Mouse (Mus musculus) heart, adult 18-20 months (tissue): ENCODE results near the gene Arhgef26. TPM values are rescaled to one million over a fixed set of nuclear protein-coding genes. Genes with fewer than 3 reads are reported as not detected.

Experiments
- DNase-seq, 2 experiments: peaks; one replicate each; pipeline ENCODE4 v3.0.0; 2021 to 2022; ENCODE audit warnings: mixed read lengths in 1 of 2
- total RNA-seq, 2 experiments: library from RNA; stranded (reverse); gene quantifications; 2 replicates each; pipeline ENCODE4 v1.2.3; 2021

Gene Arhgef26
- total RNA-seq, 2 experiments from 2014 or later, result 1.2 to 1.5 TPM

GRCm38 (mm10) chr3:62449871-62450496 is 111.8 kb downstream of the Arhgef26 start:
- DNase-seq, result no peak

GRCm38 (mm10) chr3:62452961-62453360 is 114.8 kb downstream of the Arhgef26 start:
- DNase-seq, result no peak

GRCm38 (mm10) chr3:62454096-62454495 is 116.0 kb downstream of the Arhgef26 start:
- no peak for DNase-seq

GRCm38 (mm10) chr3:62455854-62456253 is 117.7 kb downstream of the Arhgef26 start:
- no peak for DNase-seq

- DNase-seq, result peak; percentile 49 to 73
These were observed 120.3 kb downstream of the Arhgef26 start for GRCm38 (mm10) chr3:62458284-62459013.

GRCm38 (mm10) chr3:62459483-62459882 is 121.3 kb downstream of the Arhgef26 start:
- no peak for DNase-seq

- no peak for DNase-seq
These were observed 126.1 kb downstream of the Arhgef26 start for GRCm38 (mm10) chr3:62464276-62464675.

GRCm38 (mm10) chr3:62470179-62470578 is 132.0 kb downstream of the Arhgef26 start:
- DNase-seq, result no peak

GRCm38 (mm10) chr3:62484340-62484739 is 146.2 kb downstream of the Arhgef26 start:
- no peak for DNase-seq

- DNase-seq, result no peak
These were observed 154.4 kb downstream of the Arhgef26 start for GRCm38 (mm10) chr3:62492568-62492967.

- no peak for DNase-seq
These were observed 161.2 kb downstream of the Arhgef26 start for GRCm38 (mm10) chr3:62499327-62499726.

GRCm38 (mm10) chr3:62505166-62505900 is 167.2 kb downstream of the Arhgef26 start:
- DNase-seq, result no peak

GRCm38 (mm10) chr3:62506488-62507205 is 168.5 kb downstream of the Arhgef26 start, which contains the start of gene Dhx36:
Dhx36 (minus strand) TSS chr3:62507004.
- peak; percentile 97 to 98 for DNase-seq

- DNase-seq, result no peak
These were observed 169.1 kb downstream of the Arhgef26 start for GRCm38 (mm10) chr3:62507206-62507647.

Other genes starting within 250 kb of the Arhgef26 start
- gene Dhx36, start 168.7 kb downstream of the Arhgef26 start, total RNA-seq, result 10 to 100 TPM; 15.3 to 18.4 TPM